Mouse (Mus musculus): Measurements from ENCODE around the gene Prdm16. TPM values are rescaled to one million over a fixed set of nuclear protein-coding genes. Genes with fewer than 3 reads are reported as not detected.

The Prdm16 gene
- polyA plus RNA-seq, 1 experiment = not detected

DNA sequence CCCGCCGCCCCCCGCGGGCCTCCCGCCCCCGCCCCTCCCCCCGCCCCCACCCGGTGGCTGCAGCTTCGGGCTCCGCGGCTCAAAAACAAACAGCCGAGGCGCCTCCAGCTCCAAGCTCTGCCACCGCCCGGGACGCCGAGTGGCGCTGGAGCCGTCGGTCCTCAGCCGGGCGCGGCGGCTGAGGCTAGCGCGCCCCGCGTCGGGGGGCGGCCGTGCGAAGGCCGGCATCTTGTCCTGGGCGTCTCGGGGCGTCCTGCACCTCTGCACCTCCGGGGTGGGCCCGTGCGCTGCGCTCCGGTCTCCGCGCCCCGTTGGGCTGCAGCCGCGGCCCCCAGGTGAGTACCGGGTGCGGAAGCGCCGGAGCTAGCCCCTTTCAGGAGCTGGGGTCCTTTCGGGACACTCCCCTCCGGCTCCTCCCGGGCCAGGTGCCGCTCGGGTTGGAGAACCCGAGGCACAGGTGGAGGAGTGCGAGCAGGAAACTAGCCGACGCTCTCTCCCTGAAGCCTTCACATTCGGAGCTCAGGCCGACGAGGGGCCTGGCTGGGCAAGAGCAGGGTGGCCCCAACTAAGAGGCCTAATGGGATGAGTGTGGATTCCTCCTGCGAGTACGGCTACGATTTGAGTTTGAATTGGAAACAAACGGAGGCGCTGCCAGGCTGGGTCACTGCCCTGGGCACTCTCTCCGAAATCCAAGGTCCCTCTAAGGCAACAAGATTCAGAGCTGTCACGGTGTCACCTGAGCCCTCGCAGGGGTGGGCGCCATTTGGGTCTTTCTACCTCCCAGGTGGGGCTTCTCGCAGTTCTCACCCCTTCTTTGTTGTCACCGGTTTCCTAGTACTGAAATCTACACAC lies 1.0 kb upstream of the Prdm16 start:
- TF ChIP-seq E2F4 (IDR thresholded peaks at IDR 0.05; ENCODE audit: insufficient read depth) (no peak), CEBPB (IDR thresholded peaks at IDR 0.05; ENCODE audit: insufficient read depth, poor library complexity, severe bottlenecking) (no peak), MYOG (IDR thresholded peaks at IDR 0.05; ENCODE audit: control insufficient read depth in 1 of 3, insufficient read depth in 1 of 3, insufficient read length in 2 of 3, low read depth in 2 of 3) (no peak), POLR2AphosphoS2 (IDR thresholded peaks at IDR 0.05; ENCODE audit: insufficient read length, low read depth) (no peak), TCF3 (IDR thresholded peaks at IDR 0.05; ENCODE audit: insufficient read length, low read depth) (no peak), MAX (IDR thresholded peaks at IDR 0.05; ENCODE audit: low read depth) (no peak)
- no peak overlapping the region for H3K4me3 ChIP-seq
- no peak overlapping the region for H3ac ChIP-seq (ENCODE audit: control insufficient read depth, insufficient read length)
- no peaks in the 10 kb centered on the region for H3K79me2 ChIP-seq (ENCODE audit: control insufficient read depth, insufficient read depth)
- no peaks in the 10 kb centered on the region for H3K27me3 ChIP-seq (ENCODE audit: control insufficient read depth, insufficient read depth, insufficient read length)
- no peaks in the 10 kb centered on the region for H3K36me3 ChIP-seq (ENCODE audit: control insufficient read depth, insufficient read depth)
- no peak overlapping the region for H3K4me2 ChIP-seq (ENCODE audit: low read depth)

DNA sequence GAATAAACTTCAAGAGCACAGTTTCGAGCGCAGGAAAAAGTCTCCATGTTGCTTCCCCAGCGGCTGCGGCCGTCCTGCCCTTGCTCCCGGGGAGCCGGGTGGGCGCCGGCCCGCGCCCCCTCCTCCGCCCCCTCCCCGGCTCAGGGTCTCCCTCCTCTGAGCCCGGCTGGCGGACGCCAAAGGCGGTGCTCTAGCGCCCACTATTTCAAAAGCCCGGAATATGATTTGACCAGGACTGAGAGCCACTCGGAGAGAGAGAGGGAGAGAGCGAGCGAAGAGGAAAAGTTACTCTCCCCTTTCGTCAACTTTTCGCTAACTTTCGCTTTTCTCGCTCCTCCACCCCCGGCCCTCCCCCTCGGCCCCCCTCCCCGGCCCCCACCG lies 630 bp downstream of the Prdm16 start:
- H3ac ChIP-seq (ENCODE audit: control insufficient read depth, insufficient read length) = no peak overlapping the region
- TF ChIP-seq TCF12 (IDR thresholded peaks at IDR 0.05; ENCODE audit: insufficient read depth, poor library complexity, severe bottlenecking) (no peak), TCF3 (IDR thresholded peaks at IDR 0.05; ENCODE audit: insufficient read length, low read depth) (no peak), E2F4 (IDR thresholded peaks at IDR 0.05; ENCODE audit: insufficient read depth) (no peak), MAX (IDR thresholded peaks at IDR 0.05; ENCODE audit: low read depth) (no peak), CEBPB (IDR thresholded peaks at IDR 0.05; ENCODE audit: insufficient read depth, poor library complexity, severe bottlenecking) (no peak), SRF (IDR thresholded peaks at IDR 0.05; ENCODE audit: control insufficient read depth, insufficient read length, low read depth) (no peak), REST (IDR thresholded peaks at IDR 0.05; ENCODE audit: insufficient read depth, insufficient read length) (no peak), POLR2AphosphoS2 (IDR thresholded peaks at IDR 0.05; ENCODE audit: insufficient read length, low read depth) (no peak), USF1 (IDR thresholded peaks at IDR 0.05; ENCODE audit: low read depth) (no peak), MYOG (IDR thresholded peaks at IDR 0.05; ENCODE audit: control insufficient read depth in 1 of 3, insufficient read depth in 1 of 3, insufficient read length in 2 of 3, low read depth in 2 of 3) (no peak), POLR2A (IDR thresholded peaks at IDR 0.05; ENCODE audit: insufficient read length, low read depth) (no peak), MYOD1 (IDR thresholded peaks at IDR 0.05; ENCODE audit: control insufficient read depth in 1 of 3, insufficient read length in 2 of 3, low read depth in 2 of 3) (no peak)
- H3K27me3 ChIP-seq (ENCODE audit: control insufficient read depth, insufficient read depth, insufficient read length) = no peaks in the 10 kb centered on the region
- H3K4me2 ChIP-seq (ENCODE audit: low read depth) = no peak overlapping the region
- H3K4me3 ChIP-seq = no peak overlapping the region
- no peaks in the 10 kb centered on the region for H3K36me3 ChIP-seq (ENCODE audit: control insufficient read depth, insufficient read depth)
- no peaks in the 10 kb centered on the region for H3K79me2 ChIP-seq (ENCODE audit: control insufficient read depth, insufficient read depth)

DNA sequence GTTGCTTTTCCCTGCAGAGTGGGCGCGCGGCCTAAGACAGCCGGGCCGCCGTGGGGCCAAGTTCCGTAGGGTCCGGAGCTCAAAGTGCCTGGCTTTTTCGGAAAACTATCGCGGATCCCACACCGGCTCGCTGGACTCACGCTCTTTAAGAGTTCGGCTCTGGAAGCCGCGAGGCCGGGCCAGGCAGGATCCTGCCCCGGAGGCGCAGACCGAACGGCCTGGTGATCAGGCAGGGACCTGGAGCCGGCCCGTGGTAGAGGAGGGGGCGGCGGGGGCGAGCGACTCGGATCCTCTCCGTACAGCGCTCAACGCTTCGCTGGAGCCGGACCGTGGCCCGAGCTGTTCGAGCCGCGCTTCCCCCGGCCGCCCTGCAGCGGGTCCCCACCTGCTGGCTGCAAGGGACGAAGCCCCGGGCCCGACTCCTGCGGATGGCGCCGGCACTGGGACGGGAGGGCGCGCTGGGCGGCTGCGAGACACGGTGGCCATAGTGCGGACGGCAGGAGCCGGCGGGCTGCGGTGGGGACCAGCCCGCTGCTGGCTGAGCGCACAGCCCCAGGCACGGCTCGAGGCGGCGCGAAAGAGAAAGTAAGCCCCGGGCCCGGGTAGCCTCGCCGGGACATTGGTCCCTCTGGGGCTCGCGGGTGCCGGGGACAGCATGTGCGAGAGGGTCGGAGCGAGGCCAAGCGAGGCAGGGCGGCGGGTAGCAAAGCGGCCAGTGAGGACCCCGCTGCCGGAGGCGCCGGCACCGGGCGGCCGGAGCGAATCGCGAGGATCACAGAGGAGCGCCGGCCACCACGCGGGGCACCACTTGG lies 1.2 kb downstream of the Prdm16 start:
- TF ChIP-seq TCF3 (IDR thresholded peaks at IDR 0.05; ENCODE audit: insufficient read length, low read depth) (no peak), USF1 (IDR thresholded peaks at IDR 0.05; ENCODE audit: low read depth) (no peak), TCF12 (IDR thresholded peaks at IDR 0.05; ENCODE audit: insufficient read depth, poor library complexity, severe bottlenecking) (no peak), MAX (IDR thresholded peaks at IDR 0.05; ENCODE audit: low read depth) (no peak), MYOG (IDR thresholded peaks at IDR 0.05; ENCODE audit: control insufficient read depth in 1 of 3, insufficient read depth in 1 of 3, insufficient read length in 2 of 3, low read depth in 2 of 3) (no peak), E2F4 (IDR thresholded peaks at IDR 0.05; ENCODE audit: insufficient read depth) (no peak), MYOD1 (IDR thresholded peaks at IDR 0.05; ENCODE audit: control insufficient read depth in 1 of 3, insufficient read length in 2 of 3, low read depth in 2 of 3) (no peak), SRF (IDR thresholded peaks at IDR 0.05; ENCODE audit: control insufficient read depth, insufficient read length, low read depth) (no peak), POLR2AphosphoS2 (IDR thresholded peaks at IDR 0.05; ENCODE audit: insufficient read length, low read depth) (no peak), CEBPB (IDR thresholded peaks at IDR 0.05; ENCODE audit: insufficient read depth, poor library complexity, severe bottlenecking) (no peak), REST (IDR thresholded peaks at IDR 0.05; ENCODE audit: insufficient read depth, insufficient read length) (no peak), POLR2A (IDR thresholded peaks at IDR 0.05; ENCODE audit: insufficient read length, low read depth) (no peak)
- H3K36me3 ChIP-seq (ENCODE audit: control insufficient read depth, insufficient read depth) = no peaks in the 10 kb centered on the region
- no peaks in the 10 kb centered on the region for H3K79me2 ChIP-seq (ENCODE audit: control insufficient read depth, insufficient read depth)
- H3K4me2 ChIP-seq (ENCODE audit: low read depth) = no peak overlapping the region
- no peak overlapping the region for H3ac ChIP-seq (ENCODE audit: control insufficient read depth, insufficient read length)
- H3K4me3 ChIP-seq = no peak overlapping the region
- H3K27me3 ChIP-seq (ENCODE audit: control insufficient read depth, insufficient read depth, insufficient read length) = no peaks in the 10 kb centered on the region

DNA sequence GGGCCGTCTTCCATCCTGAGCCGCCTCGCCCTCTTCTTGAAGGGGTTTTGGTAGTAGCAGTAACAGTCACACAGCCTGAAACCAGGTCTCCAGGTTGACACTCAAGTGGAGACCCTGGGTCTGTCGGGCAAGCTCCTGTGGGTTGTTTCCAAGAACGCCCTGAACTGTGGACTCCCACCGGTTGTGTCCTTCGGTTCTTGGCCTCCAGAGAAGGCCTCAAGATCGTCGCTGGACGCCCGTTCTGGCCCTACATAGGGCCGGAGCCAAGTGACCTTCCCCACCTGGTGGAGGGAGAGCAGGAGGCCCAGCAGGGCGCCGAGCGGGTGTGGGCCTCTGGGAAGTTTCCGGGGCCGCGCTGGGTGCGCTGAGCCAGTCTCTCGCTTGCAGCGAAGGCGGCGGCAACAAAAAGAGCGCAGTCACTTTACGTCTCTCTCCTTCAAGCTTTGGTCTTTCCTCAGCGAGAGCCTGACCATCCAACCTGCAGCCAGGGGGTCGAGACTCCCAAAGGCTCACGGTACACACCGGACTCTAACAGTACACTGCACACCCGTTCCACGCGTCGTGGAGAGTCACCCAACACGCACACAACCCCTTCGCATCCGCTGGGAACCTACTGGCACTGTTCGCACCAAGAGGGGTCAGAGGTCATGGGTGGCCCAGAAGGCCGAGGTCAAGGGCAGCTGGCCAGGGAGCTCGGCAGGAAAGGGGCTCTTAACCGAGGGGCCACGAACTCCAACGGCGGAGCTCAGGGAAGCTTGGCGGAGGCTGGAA lies 2.0 kb downstream of the Prdm16 start:
- Histone ChIP-seq H3K4me3 (no peak overlapping the region), H3K36me3 (ENCODE audit: control insufficient read depth, insufficient read depth) (no peaks in the 10 kb centered on the region), H3K79me2 (ENCODE audit: control insufficient read depth, insufficient read depth) (no peaks in the 10 kb centered on the region), H3K4me2 (ENCODE audit: low read depth) (no peak overlapping the region), H3K27me3 (ENCODE audit: control insufficient read depth, insufficient read depth, insufficient read length) (no peaks in the 10 kb centered on the region), H3ac (ENCODE audit: control insufficient read depth, insufficient read length) (no peak overlapping the region)
- TF ChIP-seq TCF3 (IDR thresholded peaks at IDR 0.05; ENCODE audit: insufficient read length, low read depth) (no peak), POLR2A (IDR thresholded peaks at IDR 0.05; ENCODE audit: insufficient read length, low read depth) (no peak), CEBPB (IDR thresholded peaks at IDR 0.05; ENCODE audit: insufficient read depth, poor library complexity, severe bottlenecking) (no peak), REST (IDR thresholded peaks at IDR 0.05; ENCODE audit: insufficient read depth, insufficient read length) (no peak), MYOG (IDR thresholded peaks at IDR 0.05; ENCODE audit: control insufficient read depth in 1 of 3, insufficient read depth in 1 of 3, insufficient read length in 2 of 3, low read depth in 2 of 3) (no peak), MAX (IDR thresholded peaks at IDR 0.05; ENCODE audit: low read depth) (no peak), TCF12 (IDR thresholded peaks at IDR 0.05; ENCODE audit: insufficient read depth, poor library complexity, severe bottlenecking) (no peak), SRF (IDR thresholded peaks at IDR 0.05; ENCODE audit: control insufficient read depth, insufficient read length, low read depth) (no peak), E2F4 (IDR thresholded peaks at IDR 0.05; ENCODE audit: insufficient read depth) (no peak), POLR2AphosphoS2 (IDR thresholded peaks at IDR 0.05; ENCODE audit: insufficient read length, low read depth) (no peak), USF1 (IDR thresholded peaks at IDR 0.05; ENCODE audit: low read depth) (no peak), MYOD1 (IDR thresholded peaks at IDR 0.05; ENCODE audit: control insufficient read depth in 1 of 3, insufficient read length in 2 of 3, low read depth in 2 of 3) (no peak)

Measured in myocyte (in vitro differentiated cells).